Mouse (Mus musculus): ENCODE results near the gene Cped1. TPM values are rescaled to one million over a fixed set of nuclear protein-coding genes. Genes with fewer than 3 reads are reported as not detected.
"Not testable (repeated sequence)": the region's sequence is repeated elsewhere in the genome, so short reads cannot be mapped to it uniquely, and the experiment has no call there.

Gene Cped1
- total RNA-seq, 2 experiments from 2014 or later: 0.68 TPM; not detected in 1

GRCm38 (mm10) chr6:22124575-22125330 is 139.0 kb downstream of the Cped1 start:
- not testable (repeated sequence) for ATAC-seq (replicated peaks; ENCODE audit: low FRiP score, poor library complexity, severe bottlenecking)

- ATAC-seq (replicated peaks; ENCODE audit: low FRiP score, poor library complexity, severe bottlenecking): no peak
Observed at GRCm38 (mm10) chr6:22135038-22135631, 149.4 kb downstream of the Cped1 start.

DNA sequence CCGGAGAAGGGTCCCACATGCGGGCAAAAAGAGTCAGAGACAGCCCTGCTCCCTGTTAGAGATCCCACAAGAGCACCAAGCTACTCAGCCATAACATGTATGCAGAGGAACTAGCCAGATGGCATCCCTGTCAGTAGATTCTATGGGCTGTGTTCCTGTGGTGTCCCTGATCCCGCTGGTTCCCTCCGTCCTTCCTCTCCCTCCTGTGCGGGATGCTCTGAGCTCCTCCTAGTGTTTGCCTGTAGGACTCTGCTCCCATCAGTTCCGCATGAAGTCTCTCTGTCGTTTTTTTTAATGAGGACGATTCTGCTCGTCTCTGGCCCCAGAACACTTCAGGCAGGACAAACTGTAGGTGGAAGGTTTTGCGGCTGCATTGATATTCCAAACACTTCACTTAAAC is 151.1 kb downstream of the Cped1 start:
- ATAC-seq (replicated peaks; ENCODE audit: low FRiP score, poor library complexity, severe bottlenecking): no peak

DNA sequence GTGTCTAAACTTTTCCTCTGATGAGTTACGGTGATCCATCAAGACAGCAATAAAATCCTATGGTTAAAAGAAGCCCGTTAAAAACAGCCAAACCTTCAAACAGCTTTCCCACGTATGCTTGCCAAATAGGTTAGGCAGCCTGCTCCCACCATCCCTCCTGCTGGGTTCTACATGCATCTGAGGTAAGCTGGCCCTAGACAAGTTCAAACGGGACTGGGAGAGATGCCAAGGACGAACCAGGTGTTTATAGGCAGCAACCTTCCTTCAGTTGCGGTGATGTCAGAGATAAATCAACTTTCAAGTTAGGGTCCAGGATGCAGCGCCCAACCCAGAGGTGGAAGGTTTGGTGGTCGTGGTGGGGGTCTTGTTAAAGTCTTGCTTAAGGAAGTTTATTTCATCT is 155.1 kb downstream of the Cped1 start:
- ATAC-seq (replicated peaks; ENCODE audit: low FRiP score, poor library complexity, severe bottlenecking): no peak

DNA sequence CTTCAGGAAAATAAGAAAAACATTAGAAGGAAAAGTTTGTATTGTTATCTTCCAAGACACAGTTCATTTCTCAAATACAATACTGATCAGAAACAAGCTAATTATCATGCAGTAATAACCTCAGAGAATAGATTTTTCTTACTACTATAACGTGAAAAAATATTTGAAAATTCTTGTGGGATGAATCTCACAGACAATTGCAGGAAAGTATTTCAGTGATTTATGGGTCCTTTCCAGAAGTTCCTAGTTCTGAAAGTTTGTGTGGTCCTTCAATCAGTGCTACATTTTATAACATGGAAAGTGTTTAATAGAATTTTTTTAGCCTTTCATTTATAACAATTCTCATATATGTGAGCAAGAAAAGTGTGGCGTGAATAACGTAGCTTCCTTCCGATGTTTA is 161.5 kb downstream of the Cped1 start:
- ATAC-seq (replicated peaks; ENCODE audit: low FRiP score, poor library complexity, severe bottlenecking): no peak

- ATAC-seq (replicated peaks; ENCODE audit: low FRiP score, poor library complexity, severe bottlenecking): no peak
Observed at GRCm38 (mm10) chr6:22148511-22148910, 162.8 kb downstream of the Cped1 start.

DNA sequence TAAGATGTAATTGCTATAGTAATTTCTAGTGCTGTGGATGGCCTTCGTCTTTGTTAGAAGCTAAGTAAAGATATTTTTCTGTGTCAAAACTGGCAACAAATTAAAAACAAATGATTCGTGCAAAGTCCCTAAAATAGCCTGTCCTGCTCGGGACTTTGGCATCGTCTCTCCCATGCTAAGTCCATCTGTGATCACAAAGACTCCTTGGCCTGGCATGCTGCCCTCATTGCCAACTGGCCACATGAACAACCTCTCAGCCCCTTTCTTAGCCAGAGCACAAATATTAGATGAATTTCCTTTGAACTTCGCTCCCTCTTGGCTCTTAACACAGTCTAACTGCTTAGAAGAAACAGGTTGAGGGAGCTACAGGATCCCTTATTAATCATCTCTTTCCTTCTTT is 171.7 kb downstream of the Cped1 start:
- ATAC-seq (replicated peaks; ENCODE audit: low FRiP score, poor library complexity, severe bottlenecking): no peak

- ATAC-seq (replicated peaks; ENCODE audit: low FRiP score, poor library complexity, severe bottlenecking): no peak
Observed at GRCm38 (mm10) chr6:22161944-22162343, 176.2 kb downstream of the Cped1 start.

- ATAC-seq (replicated peaks; ENCODE audit: low FRiP score, poor library complexity, severe bottlenecking): no peak
Observed at GRCm38 (mm10) chr6:22168388-22168787, 182.7 kb downstream of the Cped1 start.

GRCm38 (mm10) chr6:22178721-22179295 is 193.1 kb downstream of the Cped1 start:
- no peak for ATAC-seq (replicated peaks; ENCODE audit: low FRiP score, poor library complexity, severe bottlenecking)

- no peak for ATAC-seq (replicated peaks; ENCODE audit: low FRiP score, poor library complexity, severe bottlenecking)
Observed at GRCm38 (mm10) chr6:22180316-22180715, 194.6 kb downstream of the Cped1 start.

GRCm38 (mm10) chr6:22186967-22187366 is 201.3 kb downstream of the Cped1 start:
- no peak for ATAC-seq (replicated peaks; ENCODE audit: low FRiP score, poor library complexity, severe bottlenecking)

DNA sequence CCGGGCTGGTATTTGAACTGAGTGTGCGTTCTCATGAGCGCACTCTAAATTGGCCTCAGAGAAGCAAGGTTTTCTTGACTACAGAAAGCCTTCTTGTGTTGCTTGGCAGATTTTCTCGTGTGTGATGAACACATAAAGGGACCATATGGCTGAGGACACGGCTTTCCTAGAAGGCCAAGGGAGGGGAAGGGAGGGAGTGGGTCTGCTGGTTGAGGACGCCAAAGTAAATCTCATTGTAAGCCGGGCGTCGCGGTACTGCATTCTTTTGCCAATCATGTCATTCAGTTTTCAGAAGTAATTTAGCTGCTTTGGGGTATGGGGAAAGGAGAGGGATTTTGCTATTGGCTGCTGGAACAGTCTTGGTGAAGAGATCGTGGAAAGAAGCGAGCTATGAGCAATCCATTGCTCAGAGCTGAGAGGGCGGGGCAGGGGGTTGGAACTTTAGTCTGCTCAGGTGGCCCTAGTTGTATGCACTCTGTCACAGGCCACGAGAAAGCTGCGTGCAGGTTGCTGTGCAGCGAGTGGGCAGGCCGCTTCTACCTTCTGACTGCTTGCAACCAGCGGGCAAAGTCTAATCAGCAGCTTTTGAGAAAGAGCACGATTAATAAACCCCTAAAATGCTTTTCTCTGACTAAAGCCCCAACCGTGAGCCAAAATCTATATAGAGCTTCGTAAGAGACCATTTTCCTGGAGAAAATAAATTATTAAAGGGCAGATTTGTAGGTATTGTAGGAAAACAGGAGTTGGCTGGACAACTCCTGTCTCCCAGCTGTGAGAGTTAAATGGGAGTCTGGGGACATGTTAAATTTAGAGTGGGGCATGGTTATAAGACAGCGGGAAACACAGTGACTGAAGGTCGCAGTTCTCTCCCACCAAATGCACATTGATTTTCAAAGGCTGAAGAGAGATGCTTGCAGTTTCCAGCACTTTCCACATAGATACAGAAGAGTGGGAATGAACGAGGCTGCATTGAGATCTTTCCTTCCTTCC is 203.9 kb downstream of the Cped1 start:
- no peak for ATAC-seq (replicated peaks; ENCODE audit: low FRiP score, poor library complexity, severe bottlenecking)

GRCm38 (mm10) chr6:22198603-22199002 is 212.9 kb downstream of the Cped1 start:
- ATAC-seq (replicated peaks; ENCODE audit: low FRiP score, poor library complexity, severe bottlenecking): no peak

- no peak for ATAC-seq (replicated peaks; ENCODE audit: low FRiP score, poor library complexity, severe bottlenecking)
Observed at GRCm38 (mm10) chr6:22199473-22199872, 213.8 kb downstream of the Cped1 start.

GRCm38 (mm10) chr6:22200133-22200532 is 214.4 kb downstream of the Cped1 start:
- ATAC-seq (replicated peaks; ENCODE audit: low FRiP score, poor library complexity, severe bottlenecking): no peak

DNA sequence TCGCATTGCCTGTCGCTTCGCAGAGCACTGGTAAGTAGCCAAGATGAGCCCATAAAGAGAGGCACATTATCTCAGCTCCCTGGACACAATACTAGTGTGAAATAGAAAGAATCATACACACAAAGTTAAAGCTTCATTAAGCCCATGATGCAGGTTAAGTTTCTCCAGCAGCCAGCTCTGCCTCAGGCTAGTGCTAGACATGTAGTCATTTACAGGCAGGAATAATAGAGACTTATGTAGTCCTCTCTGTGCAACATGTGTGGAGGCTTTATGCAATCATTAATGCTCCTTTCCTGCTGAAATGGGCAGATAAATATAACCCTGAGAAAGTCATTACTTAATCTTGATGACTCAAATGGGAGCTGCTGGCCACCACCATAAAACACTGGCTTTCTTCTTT is 216.2 kb downstream of the Cped1 start:
- no peak for ATAC-seq (replicated peaks; ENCODE audit: low FRiP score, poor library complexity, severe bottlenecking)

- no peak for ATAC-seq (replicated peaks; ENCODE audit: low FRiP score, poor library complexity, severe bottlenecking)
Observed at GRCm38 (mm10) chr6:22205030-22205750, 219.5 kb downstream of the Cped1 start.

DNA sequence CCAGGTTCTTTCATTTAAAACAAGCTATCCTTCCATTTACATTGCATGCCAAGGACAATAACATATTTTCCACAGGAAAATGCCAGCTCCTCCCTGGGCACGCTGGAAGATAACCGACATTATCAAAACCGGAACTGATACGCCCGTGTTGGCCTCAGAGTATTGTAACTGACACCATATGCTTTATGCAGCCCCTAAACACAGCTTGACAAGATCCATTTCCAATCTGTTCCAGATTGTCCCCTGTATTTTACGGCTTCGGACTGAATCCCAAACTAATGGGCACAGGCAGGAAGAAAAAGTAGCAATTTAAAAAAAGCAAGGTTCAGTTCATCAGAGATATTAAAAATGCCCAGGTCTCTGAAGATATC is 220.0 kb downstream of the Cped1 start:
- no peak for ATAC-seq (replicated peaks; ENCODE audit: low FRiP score, poor library complexity, severe bottlenecking)

DNA sequence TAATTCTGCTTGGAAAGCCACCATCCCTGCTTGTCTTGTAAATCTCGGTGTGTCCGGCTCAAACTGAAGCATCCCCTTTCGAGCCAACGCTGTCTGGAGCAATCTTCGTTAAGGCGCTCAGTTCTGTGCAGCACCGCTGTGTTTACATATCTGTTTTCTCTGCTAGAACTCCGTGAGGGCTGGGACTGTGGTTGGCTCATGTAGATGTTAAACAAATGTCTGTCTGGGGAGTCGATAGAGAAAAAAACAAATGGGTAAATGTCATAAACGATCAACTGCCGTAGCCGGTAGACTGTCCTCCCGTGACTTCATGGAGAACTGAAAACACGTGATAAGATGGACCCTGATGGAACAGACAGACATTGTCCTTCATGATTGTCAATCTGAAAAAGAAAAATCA is 220.5 kb downstream of the Cped1 start:
- no peak for ATAC-seq (replicated peaks; ENCODE audit: low FRiP score, poor library complexity, severe bottlenecking)
